Mouse (Mus musculus) spleen, adult 2 months (tissue): Measurements from ENCODE around the gene Erp27.

Experiments
- CTCF ChIP-seq: fragments of 200-500 bp; IDR thresholded peaks from 2 replicates; pipeline ENCODE4 v1.5.1; 2011; ENCODE audit warnings: mild to moderate bottlenecking, inconsistent platforms; ENCODE audit not compliant: insufficient read depth, insufficient read length, insufficient replicate concordance; ENCODE audit errors: extremely low read depth
- POLR2A ChIP-seq: fragments of 200-500 bp; IDR thresholded peaks from 2 replicates; pipeline ENCODE4 v1.6.1; 2011; ENCODE audit warnings: low read depth, low read length, inconsistent platforms

DNA sequence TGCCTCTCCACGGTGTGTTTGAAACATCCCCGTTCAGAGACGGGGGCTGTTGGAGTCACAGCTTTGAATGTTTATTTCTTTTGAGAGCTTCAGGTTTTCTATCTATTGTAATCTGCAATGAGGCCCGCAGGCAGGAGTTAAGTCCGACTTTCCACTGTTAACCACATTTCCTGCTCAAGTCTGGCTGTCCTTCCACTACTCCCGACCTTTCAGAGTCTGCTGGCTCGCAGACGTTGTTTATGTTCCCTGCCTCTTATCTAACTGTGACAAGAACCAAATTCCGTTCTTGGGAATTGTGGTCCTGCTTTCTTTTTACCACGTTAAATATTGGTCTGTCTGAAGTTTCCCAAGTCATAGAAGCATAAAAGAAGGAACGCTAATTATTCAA is 64.1 kb downstream of the Erp27 start:
- TF ChIP-seq POLR2A (no peak), CTCF (no peak)
